Mouse (Mus musculus): ENCODE measurements around the gene Hip1. TPM values are rescaled to one million over a fixed set of nuclear protein-coding genes. Genes with fewer than 3 reads are reported as not detected.

Hip1 gene
- polyA plus RNA-seq, 1 experiment from 2014 or later: 2.7 TPM

DNA sequence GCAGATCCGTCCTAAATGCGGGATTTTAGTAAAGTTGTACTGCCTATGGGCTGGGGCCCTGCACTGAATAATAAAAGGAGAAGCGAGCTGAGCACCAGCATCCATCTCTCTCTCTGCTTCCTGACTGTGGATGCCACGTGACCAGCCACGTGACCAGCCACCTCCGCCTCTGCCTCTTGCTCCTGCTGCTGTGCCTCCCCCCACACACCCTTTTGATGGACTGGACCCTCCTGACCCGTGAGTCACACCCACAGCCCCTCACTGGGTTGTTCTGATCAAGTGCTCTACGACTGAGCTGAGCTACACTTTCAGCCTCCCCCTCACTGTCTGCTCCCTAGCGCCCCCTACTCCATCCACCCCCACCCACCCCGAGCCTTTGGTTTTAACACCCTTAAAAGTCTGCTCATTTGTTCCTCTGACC lies 7.1 kb downstream of the Hip1 start:
- ATAC-seq (peak; percentile 51), DNase-seq (peak; percentile 35)
- 43% methylated on average over 10 of the region's 10 CpGs for WGBS (ENCODE audit: insufficient replicate concordance)

DNA sequence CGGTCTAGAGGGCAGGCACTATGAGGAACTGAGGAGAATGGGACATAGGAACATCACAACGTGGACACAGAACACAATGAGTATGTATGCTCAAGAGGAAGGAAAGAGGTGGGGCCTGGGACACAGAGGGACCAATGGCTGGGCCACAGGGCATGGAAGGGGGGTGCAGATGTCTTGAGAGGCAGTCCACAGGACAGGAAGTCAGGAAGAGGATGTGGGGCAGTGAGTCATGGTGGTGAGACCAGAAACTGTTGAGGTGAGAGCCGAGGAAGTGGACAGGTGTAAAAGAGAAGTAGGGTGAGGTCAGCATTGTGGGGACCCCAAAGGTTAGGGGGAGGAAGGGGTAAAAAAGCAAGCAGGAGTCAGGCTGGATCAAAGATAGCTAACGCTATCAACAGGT lies 7.6 kb downstream of the Hip1 start:
- TF ChIP-seq EP300 (IDR thresholded peaks at IDR 0.05; ENCODE audit: low read depth): no peak
- no peak for TF ChIP-seq CTCF (IDR thresholded peaks at IDR 0.05; ENCODE audit: low read depth)
- H3K9me3 ChIP-seq (ENCODE audit: low read length): no peaks in the 10 kb centered on the region
- peak; percentile 77 for ATAC-seq

More for the DNA sequence above, 7.1 kb downstream of the Hip1 start:
- Histone ChIP-seq H3K4me3 (ENCODE audit: low read depth, low read length) (no peak overlapping the region), H3K9ac (replicated peaks) (no peak overlapping the region), H3K4me2 (ENCODE audit: low read depth, low read length) (no peak overlapping the region), H3K27ac (ENCODE audit: low read depth) (peak overlapping the region; percentile 39; the same call in 1 of the 2 replicates), H3K27me3 (ENCODE audit: insufficient read depth, low read length) (no peaks in the 10 kb centered on the region), H3K4me1 (ENCODE audit: insufficient read depth) (peaks cover 5% of the 10 kb centered on the region; the same call in 1 of the 2 replicates), H3K36me3 (replicated peaks; ENCODE audit: insufficient read depth, low read length) (no peaks in the 10 kb centered on the region), H3K9me3 (ENCODE audit: low read length) (no peaks in the 10 kb centered on the region)
- 0 out of 2 replicates have a peak, but pooled peaks have one; percentile 17 for TF ChIP-seq CTCF (IDR thresholded peaks at IDR 0.05; ENCODE audit: low read depth)
- no peak for TF ChIP-seq EP300 (IDR thresholded peaks at IDR 0.05; ENCODE audit: low read depth)

DNA sequence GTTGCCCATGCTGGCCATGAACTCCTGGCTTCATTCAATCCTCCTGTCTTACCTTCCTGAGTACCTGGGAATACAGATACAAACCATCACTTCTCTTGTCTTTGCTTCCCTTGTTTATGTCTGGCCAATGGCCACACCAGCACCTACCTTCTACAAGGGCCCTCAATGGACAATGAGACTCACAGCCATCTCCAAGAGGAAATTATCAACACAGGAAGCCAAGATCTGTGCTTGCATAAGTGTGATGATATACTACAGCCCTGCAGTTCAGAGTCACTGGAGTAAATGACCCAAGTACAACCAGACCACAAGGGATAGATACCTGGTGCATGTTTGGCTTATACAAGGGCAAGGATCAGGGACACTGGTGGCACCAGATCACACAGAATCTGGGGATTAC lies 9.1 kb downstream of the Hip1 start:
- no peaks in the 10 kb centered on the region for H3K36me3 ChIP-seq (replicated peaks; ENCODE audit: insufficient read depth, low read length)
- H3K4me1 ChIP-seq (ENCODE audit: insufficient read depth): peaks cover 5% of the 10 kb centered on the region; the same call in 1 of the 2 replicates
- H3K4me2 ChIP-seq (ENCODE audit: low read depth, low read length): no peak overlapping the region
- ATAC-seq (no peak), DNase-seq (no peak)
- H3K9me3 ChIP-seq (ENCODE audit: low read length): no peaks in the 10 kb centered on the region
- no peak overlapping the region for H3K27ac ChIP-seq (ENCODE audit: low read depth)
- H3K4me3 ChIP-seq (ENCODE audit: low read depth, low read length): no peak overlapping the region
- no peaks in the 10 kb centered on the region for H3K27me3 ChIP-seq (ENCODE audit: insufficient read depth, low read length)
- TF ChIP-seq EP300 (IDR thresholded peaks at IDR 0.05; ENCODE audit: low read depth) (no peak), CTCF (IDR thresholded peaks at IDR 0.05; ENCODE audit: low read depth) (no peak)
- no peak overlapping the region for H3K9ac ChIP-seq (replicated peaks)

More for the DNA sequence above, 7.6 kb downstream of the Hip1 start:
- peaks cover 5% of the 10 kb centered on the region; the same call in 1 of the 2 replicates for H3K4me1 ChIP-seq (ENCODE audit: insufficient read depth)
- no peak overlapping the region for H3K9ac ChIP-seq (replicated peaks)
- H3K4me3 ChIP-seq (ENCODE audit: low read depth, low read length): no peak overlapping the region
- H3K4me2 ChIP-seq (ENCODE audit: low read depth, low read length): peak overlapping the region; percentile 6; the same call in 1 of the 2 replicates
- peak; percentile 56 for DNase-seq
- no peaks in the 10 kb centered on the region for H3K36me3 ChIP-seq (replicated peaks; ENCODE audit: insufficient read depth, low read length)
- no peaks in the 10 kb centered on the region for H3K27me3 ChIP-seq (ENCODE audit: insufficient read depth, low read length)
- H3K27ac ChIP-seq (ENCODE audit: low read depth): peak overlapping the region; percentile 39; the same call in 1 of the 2 replicates
- WGBS (ENCODE audit: insufficient replicate concordance): 24% methylated on average over 4 of the region's 4 CpGs

DNA sequence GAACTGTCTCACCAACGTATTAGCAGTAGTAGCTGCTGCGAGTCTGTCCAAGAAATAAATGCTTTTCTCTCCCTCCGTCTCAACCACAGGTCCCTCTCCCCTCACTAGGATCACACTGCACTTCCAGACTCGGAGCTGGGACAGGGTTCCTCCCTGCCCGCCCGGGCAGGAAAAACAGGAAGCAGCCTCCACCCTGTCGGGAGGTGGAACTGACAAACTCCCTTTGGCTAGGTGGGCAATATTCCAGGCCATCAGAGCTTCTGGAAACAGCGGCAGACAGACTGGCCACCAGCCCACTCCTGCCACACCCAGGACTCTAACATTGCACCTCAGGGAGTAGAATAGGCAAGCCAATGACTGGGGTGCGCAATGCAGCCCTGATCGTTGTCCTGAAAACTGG lies 11.5 kb downstream of the Hip1 start:
- Histone ChIP-seq H3K36me3 (replicated peaks; ENCODE audit: insufficient read depth, low read length) (no peaks in the 10 kb centered on the region), H3K9ac (replicated peaks) (no peak overlapping the region), H3K9me3 (ENCODE audit: low read length) (no peaks in the 10 kb centered on the region), H3K4me2 (ENCODE audit: low read depth, low read length) (no peak overlapping the region), H3K27ac (ENCODE audit: low read depth) (no peak overlapping the region), H3K4me1 (ENCODE audit: insufficient read depth) (peaks cover 5% of the 10 kb centered on the region; the same call in 1 of the 2 replicates), H3K4me3 (ENCODE audit: low read depth, low read length) (no peak overlapping the region), H3K27me3 (ENCODE audit: insufficient read depth, low read length) (no peaks in the 10 kb centered on the region)
- TF ChIP-seq CTCF (IDR thresholded peaks at IDR 0.05; ENCODE audit: low read depth): no peak
- TF ChIP-seq EP300 (IDR thresholded peaks at IDR 0.05; ENCODE audit: low read depth): no peak
- ATAC-seq (no peak), DNase-seq (no peak)
- WGBS (ENCODE audit: insufficient replicate concordance): 63% methylated on average over 10 of the region's 10 CpGs

DNA sequence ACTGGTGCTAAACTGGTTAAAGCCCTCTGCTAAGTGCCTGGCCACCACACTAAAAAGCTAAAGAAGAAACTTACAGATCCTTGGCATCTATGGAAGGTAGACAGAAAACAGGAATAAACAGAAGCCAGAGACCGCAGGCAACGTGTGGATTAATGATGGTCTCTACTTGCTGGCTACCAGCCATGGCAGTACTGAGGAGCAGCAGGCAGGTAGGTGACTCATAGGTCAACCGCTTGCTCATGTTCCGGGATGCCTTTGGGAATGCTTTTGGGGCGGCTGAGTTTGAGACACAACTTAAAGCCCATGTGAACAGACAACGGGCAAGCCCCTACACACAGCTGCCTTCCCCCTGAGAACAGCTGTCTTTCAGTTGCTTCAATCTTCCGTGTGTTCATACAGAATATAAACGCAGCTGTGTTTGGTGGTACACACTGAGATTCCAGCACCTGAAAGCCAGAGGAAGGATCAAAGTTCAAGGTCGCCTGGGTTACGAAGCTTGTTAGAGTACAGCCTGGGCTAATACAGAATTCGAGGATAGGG lies 13.5 kb downstream of the Hip1 start:
- TF ChIP-seq EP300 (IDR thresholded peaks at IDR 0.05; ENCODE audit: low read depth): no peak
- no peak for TF ChIP-seq CTCF (IDR thresholded peaks at IDR 0.05; ENCODE audit: low read depth)
- Histone ChIP-seq H3K9me3 (ENCODE audit: low read length) (no peaks in the 10 kb centered on the region), H3K36me3 (replicated peaks; ENCODE audit: insufficient read depth, low read length) (no peaks in the 10 kb centered on the region), H3K27ac (ENCODE audit: low read depth) (no peak overlapping the region), H3K27me3 (ENCODE audit: insufficient read depth, low read length) (no peaks in the 10 kb centered on the region), H3K4me2 (ENCODE audit: low read depth, low read length) (no peak overlapping the region), H3K4me1 (ENCODE audit: insufficient read depth) (no peaks in the 10 kb centered on the region), H3K9ac (replicated peaks) (no peak overlapping the region), H3K4me3 (ENCODE audit: low read depth, low read length) (no peak overlapping the region)
- ATAC-seq: no peak
- no peak for DNase-seq
- 73% methylated on average over 11 of the region's 11 CpGs for WGBS (ENCODE audit: insufficient replicate concordance)

DNA sequence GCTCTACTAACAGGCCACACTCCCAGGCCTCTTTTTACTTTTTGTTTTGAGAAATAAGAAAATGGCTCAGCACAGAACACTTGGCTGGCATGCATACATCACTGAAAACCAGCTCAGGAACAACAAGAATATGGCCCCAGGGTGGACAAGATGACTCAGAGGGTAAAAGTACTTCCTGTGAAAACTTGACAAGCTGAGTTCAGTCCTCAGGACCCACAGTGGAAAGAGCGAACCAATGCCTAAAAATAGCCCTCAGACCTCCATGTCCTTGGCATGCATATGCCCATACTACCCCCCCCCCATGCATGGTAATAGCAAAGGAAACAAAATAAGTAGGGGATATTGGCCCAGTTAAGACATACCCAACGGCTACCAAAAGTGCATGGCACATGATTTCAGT lies 15.0 kb downstream of the Hip1 start:
- ATAC-seq: no peak

More for the DNA sequence above, 15.0 kb downstream of the Hip1 start:
- Histone ChIP-seq H3K9me3 (ENCODE audit: low read length) (no peaks in the 10 kb centered on the region), H3K27ac (ENCODE audit: low read depth) (no peak overlapping the region), H3K27me3 (ENCODE audit: insufficient read depth, low read length) (no peaks in the 10 kb centered on the region), H3K9ac (replicated peaks) (no peak overlapping the region), H3K4me2 (ENCODE audit: low read depth, low read length) (no peak overlapping the region), H3K36me3 (replicated peaks; ENCODE audit: insufficient read depth, low read length) (no peaks in the 10 kb centered on the region), H3K4me3 (ENCODE audit: low read depth, low read length) (no peak overlapping the region), H3K4me1 (ENCODE audit: insufficient read depth) (no peaks in the 10 kb centered on the region)
- WGBS (ENCODE audit: insufficient replicate concordance): 63% methylated on average over 2 of the region's 2 CpGs
- TF ChIP-seq EP300 (IDR thresholded peaks at IDR 0.05; ENCODE audit: low read depth): no peak
- no peak for TF ChIP-seq CTCF (IDR thresholded peaks at IDR 0.05; ENCODE audit: low read depth)
- no peak for DNase-seq
